Mouse (Mus musculus) stomach, postnatal 0 days (tissue): ENCODE results near the gene Syde1. TPM values are rescaled to one million over a fixed set of nuclear protein-coding genes. Genes with fewer than 3 reads are reported as not detected.

Experiments
- ATAC-seq: fragments of 200-750 bp; cut with Nextera tagmentation; 2 replicates; pipeline ENCODE4 v1.8.0; 2017; ENCODE audit not compliant: low FRiP score, low TSS enrichment
- DNase-seq: peaks from one replicate; pipeline ENCODE4 v3.0.0-alpha.2; 2016; ENCODE audit warnings: low spot score
- H3K27ac ChIP-seq: fragments of 300-500 bp; sonication (generic); replicated peaks from 2 replicates; pipeline ENCODE4 v1.5.1; 2014; ENCODE audit warnings: mild to moderate bottlenecking, control low read depth
- H3K27me3 ChIP-seq: fragments of 300-500 bp; sonication (generic); 2 replicates; pipeline ENCODE4 v1.6.1; 2014; ENCODE audit warnings: low read length; ENCODE audit not compliant: control insufficient read depth, insufficient read depth
- H3K36me3 ChIP-seq: fragments of 300-500 bp; sonication (generic); 2 replicates; pipeline ENCODE4 v1.6.1; 2014; ENCODE audit warnings: low read length, mixed read lengths; ENCODE audit not compliant: control insufficient read depth, insufficient read depth
- H3K4me1 ChIP-seq: fragments of 300-500 bp; sonication (generic); replicated peaks from 2 replicates; pipeline ENCODE4 v1.6.1; 2014; ENCODE audit warnings: antibody characterized with exemption; ENCODE audit not compliant: control insufficient read depth, insufficient read depth
- H3K4me2 ChIP-seq: fragments of 300-500 bp; sonication (generic); replicated peaks from 2 replicates; pipeline ENCODE4 v1.6.1; 2014; ENCODE audit warnings: low read depth, mild to moderate bottlenecking, control low read depth, moderate library complexity
- H3K4me3 ChIP-seq: fragments of 300-500 bp; sonication (generic); 2 replicates; pipeline ENCODE4 v1.5.1; 2014; ENCODE audit warnings: low read depth, low read length, control low read depth
- H3K9ac ChIP-seq: fragments of 300-500 bp; sonication (generic); 2 replicates; pipeline ENCODE4 v1.6.1; 2014; ENCODE audit warnings: mild to moderate bottlenecking, low read length, control low read depth, mixed read lengths
- H3K9me3 ChIP-seq: fragments of 300-500 bp; sonication (generic); 2 replicates; pipeline ENCODE4 v1.6.1; 2016; ENCODE audit warnings: low read length; ENCODE audit not compliant: control insufficient read depth
- CTCF ChIP-seq: IDR thresholded peaks from 2 replicates; pipeline ENCODE4 v1.5.1; 2016; ENCODE audit warnings: antibody characterized with exemption, low read depth, mild to moderate bottlenecking, moderate library complexity
- EP300 ChIP-seq: optimal IDR thresholded peaks from 2 replicates; pipeline ENCODE3; 2016; ENCODE audit warnings: antibody characterized with exemption
- WGBS: fragments of 180-500 bp; shearing (Covaris S2); extraction: QIAGEN DNeasy Blood & Tissue Kit; methylation state at CpG from one replicate; pipeline ENCODE4 v1.1.7; 2014; 5-methylcytosine and 5-hydroxymethylcytosine counted together
- polyA plus RNA-seq: library from polyadenylated mRNA; unstranded; fragments of >200 nt; fragmentation: Nextera tagmentation; extraction: Ambion mirVana; gene quantifications from 2 replicates; pipeline ENCODE4 v1.2.1, GENCODE M21; 2015

The Syde1 gene
- polyA plus RNA-seq, 1 experiment from 2014 or later, result 5.8 TPM

- WGBS, result 34% methylated on average over 3 of the region's 3 CpGs
- no peak overlapping the region for H3K9ac ChIP-seq
- H3K36me3 ChIP-seq, result no peaks in the 10 kb centered on the region
- no peaks in the 10 kb centered on the region for H3K27me3 ChIP-seq
- no peak overlapping the region for H3K4me2 ChIP-seq
- H3K4me1 ChIP-seq, result no peaks in the 10 kb centered on the region
- no peak overlapping the region for H3K4me3 ChIP-seq
- H3K9me3 ChIP-seq, result no peaks in the 10 kb centered on the region
- ATAC-seq, result no peak
- peak; percentile 48 for DNase-seq
- TF ChIP-seq CTCF (peak; percentile 70), EP300 (no peak)
- no peak overlapping the region for H3K27ac ChIP-seq
These were observed 13.3 kb upstream of the Syde1 start for GRCm38 (mm10) chr10:78605080-78605479.

DNA sequence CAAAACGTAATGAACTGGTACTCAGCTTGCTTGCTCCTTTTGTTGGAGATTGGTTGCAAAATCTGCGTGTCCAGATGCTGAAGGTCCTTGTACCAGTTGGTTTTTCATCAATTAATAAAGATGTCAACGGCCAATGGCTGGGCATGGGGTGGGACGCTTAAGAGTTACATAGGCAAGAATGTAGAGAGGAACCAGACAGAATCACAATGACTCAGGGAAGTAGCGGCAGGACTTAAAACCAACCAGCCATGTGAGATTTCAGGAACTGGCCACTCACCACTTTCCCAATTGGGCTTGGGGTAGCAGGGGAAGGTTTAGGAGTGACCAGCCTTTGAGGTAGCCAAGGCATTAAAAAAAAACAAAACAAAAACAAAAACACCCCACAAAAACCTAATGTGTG is 8.1 kb upstream of the Syde1 start:
- no peak for TF ChIP-seq EP300
- no peak for TF ChIP-seq CTCF
- H3K27ac ChIP-seq, result no peak overlapping the region
- H3K9ac ChIP-seq, result no peak overlapping the region
- H3K9me3 ChIP-seq, result no peaks in the 10 kb centered on the region
- ATAC-seq (no peak), DNase-seq (no peak)
- H3K36me3 ChIP-seq, result no peaks in the 10 kb centered on the region
- H3K4me3 ChIP-seq, result no peak overlapping the region
- H3K27me3 ChIP-seq, result no peaks in the 10 kb centered on the region
- WGBS, result 85% methylated on average over 5 of the region's 5 CpGs
- no peaks in the 10 kb centered on the region for H3K4me1 ChIP-seq
- no peak overlapping the region for H3K4me2 ChIP-seq

DNA sequence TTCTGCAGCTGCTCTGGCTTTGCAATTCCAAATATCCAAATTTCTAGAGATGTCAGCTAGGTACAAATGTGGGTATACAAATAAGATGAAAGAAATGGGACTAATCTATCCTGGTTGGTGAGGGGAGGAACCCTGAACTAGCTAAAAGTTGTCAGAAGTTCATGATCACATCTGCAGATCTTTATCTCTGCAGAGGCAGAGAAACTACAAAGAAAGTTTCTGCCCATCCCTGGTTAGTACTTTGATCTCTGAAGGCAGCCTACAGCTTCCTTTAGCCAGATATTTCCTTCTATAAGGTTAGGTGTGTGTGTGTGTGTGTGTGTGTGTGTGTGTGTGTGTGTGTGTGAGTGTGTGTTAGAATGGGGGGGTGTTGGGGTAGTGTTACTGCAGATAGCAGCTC is 2.8 kb upstream of the Syde1 start:
- DNase-seq (no peak), ATAC-seq (no peak)
- Histone ChIP-seq H3K36me3 (no peaks in the 10 kb centered on the region), H3K9me3 (no peaks in the 10 kb centered on the region), H3K4me1 (no peaks in the 10 kb centered on the region), H3K4me2 (no peak overlapping the region), H3K4me3 (no peak overlapping the region), H3K27me3 (no peaks in the 10 kb centered on the region), H3K9ac (no peak overlapping the region), H3K27ac (no peak overlapping the region)
- TF ChIP-seq EP300, result no peak
- no peak for TF ChIP-seq CTCF

GRCm38 (mm10) chr10:78594157-78594556 is 2.4 kb upstream of the Syde1 start:
- 58% methylated on average over 6 of the region's 6 CpGs for WGBS
- ATAC-seq (no peak), DNase-seq (no peak)
- H3K4me3 ChIP-seq, result no peak overlapping the region
- no peaks in the 10 kb centered on the region for H3K27me3 ChIP-seq
- TF ChIP-seq EP300, result no peak
- no peaks in the 10 kb centered on the region for H3K9me3 ChIP-seq
- 0 out of 2 replicates have a peak, but pooled peaks cover 3% of the 10 kb centered on the region for H3K36me3 ChIP-seq
- H3K4me2 ChIP-seq, result no peak overlapping the region
- H3K9ac ChIP-seq, result no peak overlapping the region
- H3K4me1 ChIP-seq, result no peaks in the 10 kb centered on the region
- H3K27ac ChIP-seq, result no peak overlapping the region

DNA sequence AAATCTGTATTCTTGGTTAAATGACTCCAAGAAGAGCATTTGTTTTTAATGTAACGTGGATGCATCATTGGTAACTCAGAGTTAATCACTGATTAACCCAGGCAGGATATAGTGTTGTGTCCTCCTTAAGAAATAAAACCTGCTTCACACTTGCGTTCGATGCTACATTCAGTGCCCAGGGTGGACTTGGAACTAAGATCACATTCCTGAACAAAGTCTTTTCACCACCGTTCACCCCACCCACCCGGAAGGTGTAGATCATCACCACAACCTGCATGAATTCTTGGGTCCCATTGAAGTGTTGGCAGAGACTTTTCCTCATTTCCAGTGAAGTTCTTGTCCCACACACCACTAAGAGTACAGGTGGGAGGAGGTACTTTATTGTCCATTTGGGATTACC is 2.0 kb upstream of the Syde1 start:
- Histone ChIP-seq H3K27me3 (no peaks in the 10 kb centered on the region), H3K27ac (no peak overlapping the region), H3K4me2 (no peak overlapping the region), H3K9me3 (no peaks in the 10 kb centered on the region), H3K4me3 (no peak overlapping the region), H3K36me3 (0 out of 2 replicates have a peak, but pooled peaks cover 3% of the 10 kb centered on the region), H3K9ac (no peak overlapping the region), H3K4me1 (no peaks in the 10 kb centered on the region)
- TF ChIP-seq EP300, result no peak
- TF ChIP-seq CTCF, result no peak
- DNase-seq, result no peak
- no peak for ATAC-seq
- 83% methylated on average over 5 of the region's 5 CpGs for WGBS

DNA sequence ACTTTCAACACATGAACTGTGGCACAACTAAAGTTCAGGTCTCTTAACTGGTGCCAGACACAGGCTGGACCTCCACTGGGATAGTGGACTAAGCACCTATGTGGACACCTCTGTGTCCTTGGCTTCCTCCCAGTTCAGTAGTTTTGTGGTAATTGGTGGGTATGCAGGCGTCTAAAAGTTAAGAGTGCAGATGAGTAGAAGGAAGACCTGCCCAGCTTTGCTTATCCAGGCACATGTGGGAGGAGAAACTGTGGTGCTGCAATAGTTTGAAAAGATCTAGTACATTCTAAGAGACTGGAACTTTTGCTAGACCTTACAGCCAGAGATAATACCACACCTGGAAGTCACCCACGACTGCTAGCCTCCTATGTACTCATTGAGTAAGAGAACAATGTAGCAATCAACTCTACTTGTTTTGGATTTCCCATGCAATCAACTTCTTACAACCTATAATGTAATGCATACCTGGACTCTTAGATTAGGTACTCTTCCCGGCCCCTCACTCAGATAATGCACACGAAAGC is 1.2 kb upstream of the Syde1 start:
- no peak overlapping the region for H3K4me2 ChIP-seq
- H3K27ac ChIP-seq, result no peak overlapping the region
- H3K9ac ChIP-seq, result no peak overlapping the region
- H3K9me3 ChIP-seq, result no peaks in the 10 kb centered on the region
- H3K4me1 ChIP-seq, result no peaks in the 10 kb centered on the region
- no peak overlapping the region for H3K4me3 ChIP-seq
- WGBS, result 85% methylated on average over 4 of the region's 4 CpGs
- no peaks in the 10 kb centered on the region for H3K27me3 ChIP-seq
- ATAC-seq (no peak), DNase-seq (no peak)
- peaks cover 6% of the 10 kb centered on the region; the same call in 1 of the 2 replicates for H3K36me3 ChIP-seq
- TF ChIP-seq EP300 (no peak), CTCF (no peak)
